Mouse (Mus musculus) brain, embryonic 18.5 days (tissue): Measurements from ENCODE around the gene Mecp2.
"Not testable (repeated sequence)": the region's sequence is repeated elsewhere in the genome, so short reads cannot be mapped to it uniquely, and the experiment has no call there.

Experiments used
- DNase-seq: peaks from one replicate; pipeline ENCODE4 v3.0.0-alpha.2; 2012; ENCODE audit warnings: low read depth, low spot score

The Mecp2 gene

GRCm38 (mm10) chrX:74135263-74135662, at the start of gene Mecp2:
Gene Mecp2 (minus strand): TSS chrX:74135363.
- not testable (repeated sequence) for DNase-seq

- DNase-seq = no peak
These were observed 41.8 kb upstream of the Mecp2 start, which contains the start of gene Tktl1 for GRCm38 (mm10) chrX:74176959-74177358. Gene Tktl1 (plus strand): TSS chrX:74177259.

GRCm38 (mm10) chrX:74167738-74168137, 32.6 kb upstream of the Mecp2 start, which contains the start of gene Tex28:
Gene Tex28 (minus strand): TSS chrX:74167838.
- no peak for DNase-seq

GRCm38 (mm10) chrX:74127164-74127563, 8.0 kb downstream of the Mecp2 start, which contains the start of gene Opn1mw:
Gene Opn1mw (plus strand): TSS chrX:74127464.
- DNase-seq = no peak

GRCm38 (mm10) chrX:74124975-74125374, 10.2 kb downstream of the Mecp2 start:
- no peak for DNase-seq

GRCm38 (mm10) chrX:74115511-74115910, 19.7 kb downstream of the Mecp2 start:
- DNase-seq = peak; percentile 4

GRCm38 (mm10) chrX:74114036-74114435, 21.1 kb downstream of the Mecp2 start:
- no peak for DNase-seq

GRCm38 (mm10) chrX:74108747-74109146, 26.4 kb downstream of the Mecp2 start:
- DNase-seq = no peak

- no peak for DNase-seq
These were observed 29.2 kb downstream of the Mecp2 start for GRCm38 (mm10) chrX:74105916-74106315.

- DNase-seq = no peak
These were observed 31.5 kb downstream of the Mecp2 start for GRCm38 (mm10) chrX:74103457-74104188.

GRCm38 (mm10) chrX:74095130-74095529, 40.0 kb downstream of the Mecp2 start:
- DNase-seq = no peak

- peak; percentile 93 for DNase-seq
These were observed 49.5 kb downstream of the Mecp2 start for GRCm38 (mm10) chrX:74085601-74086038.

GRCm38 (mm10) chrX:74084946-74085498, 50.1 kb downstream of the Mecp2 start:
- DNase-seq = peak; percentile 73

GRCm38 (mm10) chrX:74084276-74084837, 50.8 kb downstream of the Mecp2 start:
- no peak for DNase-seq

- no peak for DNase-seq
These were observed 64.4 kb downstream of the Mecp2 start for GRCm38 (mm10) chrX:74070794-74071193.

- no peak for DNase-seq
These were observed 67.3 kb downstream of the Mecp2 start for GRCm38 (mm10) chrX:74067891-74068290.

- DNase-seq = no peak
These were observed 90.1 kb downstream of the Mecp2 start for GRCm38 (mm10) chrX:74045107-74045506.

GRCm38 (mm10) chrX:74037702-74038375, 97.3 kb downstream of the Mecp2 start:
- DNase-seq = no peak

- DNase-seq = no peak
These were observed 105.2 kb downstream of the Mecp2 start for GRCm38 (mm10) chrX:74030000-74030399.

- DNase-seq = peak; percentile 18
These were observed 111.7 kb downstream of the Mecp2 start, which contains the start of gene Irak1 for GRCm38 (mm10) chrX:74023188-74024049. Gene Irak1 (minus strand): TSS chrX:74023918.

- no peak for DNase-seq
These were observed 112.4 kb downstream of the Mecp2 start for GRCm38 (mm10) chrX:74022795-74023187.
